Mouse (Mus musculus) liver, adult 2 months (tissue): ENCODE measurements around the gene Gata5. TPM values are rescaled to one million over a fixed set of nuclear protein-coding genes. Genes with fewer than 3 reads are reported as not detected.

Experiments used
- DNase-seq: peaks from one replicate; pipeline ENCODE4 v3.0.0-alpha.2; 2011; ENCODE audit warnings: low read depth, low spot score; ENCODE audit errors: extremely low read depth
- H3K27ac ChIP-seq: fragments of 200-500 bp; replicated peaks from 2 replicates; pipeline ENCODE4 v1.5.1; 2012; ENCODE audit warnings: low read depth, mild to moderate bottlenecking, control low read depth, inconsistent platforms, low read length; ENCODE audit not compliant: insufficient read depth
- H3K27me3 ChIP-seq: fragments of 200-500 bp; 2 replicates; pipeline ENCODE4 v1.6.1; 2012; ENCODE audit warnings: mild to moderate bottlenecking, moderate library complexity, low read length, inconsistent platforms; ENCODE audit not compliant: control insufficient read depth, insufficient read depth
- H3K36me3 ChIP-seq: fragments of 200-500 bp; 2 replicates; pipeline ENCODE4 v1.6.1; 2012; ENCODE audit warnings: low read length, inconsistent platforms; ENCODE audit not compliant: control insufficient read depth, insufficient read depth
- H3K4me1 ChIP-seq: fragments of 200-500 bp; 2 replicates; pipeline ENCODE4 v1.6.1; 2011; ENCODE audit warnings: low read length; ENCODE audit not compliant: control insufficient read depth, insufficient read depth
- H3K4me3 ChIP-seq: fragments of 200-500 bp; 2 replicates; pipeline ENCODE4 v1.5.1; 2011; ENCODE audit warnings: low read depth, mild to moderate bottlenecking, control low read depth, low read length, moderate library complexity; ENCODE audit not compliant: insufficient read depth
- H3K79me2 ChIP-seq: fragments of 200-500 bp; 2 replicates; pipeline ENCODE4 v1.6.1; 2012; ENCODE audit warnings: inconsistent platforms, mild to moderate bottlenecking, low read length, moderate library complexity; ENCODE audit not compliant: control insufficient read depth, insufficient read depth
- H3K9ac ChIP-seq: fragments of 200-500 bp; 2 replicates; pipeline ENCODE4 v1.6.1; 2012; ENCODE audit warnings: low read depth, mild to moderate bottlenecking, control low read depth, inconsistent platforms, low read length
- CTCF ChIP-seq: fragments of 200-500 bp; IDR thresholded peaks from 2 replicates; pipeline ENCODE4 v1.5.1; 2011; ENCODE audit warnings: low read depth, low read length, control low read depth
- POLR2A ChIP-seq: fragments of 200-500 bp; IDR thresholded peaks from 2 replicates; pipeline ENCODE4 v1.6.1; 2011; ENCODE audit warnings: low read length, control low read depth; ENCODE audit not compliant: insufficient read depth; ENCODE audit errors: extremely low read depth
- WGBS: fragments of 180-500 bp; shearing (Covaris S2); methylation state at CpG from one replicate; pipeline ENCODE4 v1.1.7; 2018; 5-methylcytosine and 5-hydroxymethylcytosine counted together
- polyA plus RNA-seq: library from polyadenylated mRNA; depleted of rRNA; stranded (reverse); fragments of >200 nt; gene quantifications from 2 replicates; pipeline ENCODE4 v1.2.3, GENCODE M21; 2012; rRNA removed
- total RNA-seq: library from RNA; depleted of rRNA; stranded (reverse); fragments of >200 nt; gene quantifications from 2 replicates; pipeline ENCODE4 v1.2.3, GENCODE M21; 2014; rRNA removed

Gene Gata5
- total RNA-seq: 0.09 TPM in 1 of 2 replicates, not detected in the other
- polyA plus RNA-seq: 0.09 and 0.16 TPM in 2 replicates

DNA sequence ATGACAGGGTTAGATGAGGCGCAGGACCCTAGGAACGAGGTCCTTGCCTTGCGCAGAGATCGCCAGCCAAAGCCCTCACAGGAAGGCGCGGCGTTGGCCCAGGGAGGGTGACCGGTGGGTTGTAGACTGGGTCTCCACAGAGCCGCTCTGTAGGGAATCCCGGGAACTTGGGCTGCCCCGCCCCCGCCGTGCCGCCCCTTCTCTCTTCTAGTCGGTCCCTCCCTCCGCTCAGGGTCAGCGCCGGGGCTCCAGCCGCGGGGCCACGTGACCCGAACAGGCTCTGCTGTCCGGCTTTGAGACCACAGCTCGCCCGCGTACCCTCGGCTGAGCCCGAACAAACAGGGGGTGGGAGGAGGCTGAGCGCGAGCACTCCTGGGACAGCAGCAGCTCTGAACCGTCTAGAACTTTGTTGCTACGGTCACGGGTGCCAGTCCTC, at the start of gene Gata5:
Gene Gata5, minus strand, starts transcription at position 149 of the 436 bp plus-strand sequence.
- Histone ChIP-seq H3K27ac (no peak within 1 kb of the TSS), H3K36me3 (no peaks in the 10 kb centered on the region), H3K9ac (peak within 1 kb of the TSS; percentile 47), H3K27me3 (peaks cover 18% of the 10 kb centered on the region), H3K4me1 (peaks cover 2% of the 10 kb centered on the region; the same call in 1 of the 2 replicates), H3K79me2 (no peaks in the 10 kb centered on the region), H3K4me3 (peak within 1 kb of the TSS; percentile 47; the same call in 1 of the 2 replicates)
- DNase-seq: no peak
- 1% methylated on average over 33 of the region's 33 CpGs for WGBS
- TF ChIP-seq CTCF (no peak), POLR2A (no peak)

DNA sequence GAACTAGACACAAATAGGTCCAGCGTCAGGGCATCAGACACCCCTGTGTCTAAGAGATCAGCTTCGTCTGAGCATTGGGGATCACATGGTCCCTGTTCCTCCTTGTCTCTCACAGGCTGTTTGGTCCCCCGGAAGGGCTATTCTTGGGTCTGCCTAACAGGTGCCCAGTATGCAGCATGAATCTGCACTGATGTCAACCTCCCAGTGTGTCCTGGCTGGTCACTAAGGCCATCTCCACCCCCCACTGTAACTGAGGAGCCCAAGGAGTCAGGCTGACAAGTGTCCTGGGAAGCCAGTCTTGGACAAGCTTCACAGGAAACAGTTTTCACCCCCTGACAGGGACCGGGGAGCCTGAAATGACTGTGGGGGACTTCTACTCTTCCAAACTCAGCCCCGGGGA, 42.2 kb upstream of the Gata5 start:
- 80% methylated on average over 5 of the region's 5 CpGs for WGBS

GRCm38 (mm10) chr2:180373256-180373655, 38.8 kb upstream of the Gata5 start:
- no peaks in the 10 kb centered on the region for H3K79me2 ChIP-seq
- H3K27me3 ChIP-seq: no peaks in the 10 kb centered on the region
- 65% methylated on average over 10 of the region's 10 CpGs for WGBS
- H3K27ac ChIP-seq: no peak overlapping the region
- no peaks in the 10 kb centered on the region for H3K4me1 ChIP-seq
- DNase-seq: no peak
- H3K9ac ChIP-seq: no peak overlapping the region
- H3K4me3 ChIP-seq: no peak overlapping the region
- no peak for TF ChIP-seq POLR2A
- no peak for TF ChIP-seq CTCF
- H3K36me3 ChIP-seq: no peaks in the 10 kb centered on the region

More for the DNA sequence above, 42.2 kb upstream of the Gata5 start:
- Histone ChIP-seq H3K4me3 (no peak overlapping the region), H3K4me1 (no peaks in the 10 kb centered on the region), H3K79me2 (no peaks in the 10 kb centered on the region), H3K27me3 (no peaks in the 10 kb centered on the region), H3K9ac (no peak overlapping the region), H3K36me3 (no peaks in the 10 kb centered on the region), H3K27ac (no peak overlapping the region)
- DNase-seq: no peak
- TF ChIP-seq CTCF (no peak), POLR2A (no peak)

DNA sequence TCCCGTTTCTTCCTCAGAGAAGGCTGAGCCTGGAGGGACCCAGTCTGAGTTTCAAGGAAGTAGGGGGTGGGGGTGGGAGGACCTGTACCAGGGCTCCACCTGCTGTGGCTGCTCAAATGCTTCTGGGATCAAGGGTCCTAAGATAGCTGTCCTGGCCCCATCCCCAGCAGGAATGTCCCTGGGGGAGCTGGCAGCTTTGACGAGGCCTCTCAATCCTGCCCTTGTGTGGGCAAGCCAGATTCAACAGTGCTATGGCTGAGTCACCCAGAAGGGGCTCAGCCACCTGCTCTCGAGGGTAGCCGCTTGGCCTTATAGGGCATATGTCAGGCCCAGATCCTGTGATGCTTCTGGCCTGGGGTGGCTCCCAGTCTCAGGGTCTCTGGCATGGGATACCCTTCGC, 33.9 kb upstream of the Gata5 start:
- Histone ChIP-seq H3K4me1 (no peaks in the 10 kb centered on the region), H3K27ac (no peak overlapping the region), H3K9ac (no peak overlapping the region), H3K4me3 (no peak overlapping the region), H3K79me2 (no peaks in the 10 kb centered on the region), H3K27me3 (no peaks in the 10 kb centered on the region), H3K36me3 (no peaks in the 10 kb centered on the region)
- TF ChIP-seq CTCF (no peak), POLR2A (no peak)
- 72% methylated on average over 5 of the region's 5 CpGs for WGBS
- no peak for DNase-seq

GRCm38 (mm10) chr2:180367350-180367749, 32.9 kb upstream of the Gata5 start:
- TF ChIP-seq CTCF: no peak
- TF ChIP-seq POLR2A: no peak
- H3K27ac ChIP-seq: no peak overlapping the region
- no peak overlapping the region for H3K4me3 ChIP-seq
- H3K27me3 ChIP-seq: no peaks in the 10 kb centered on the region
- no peak overlapping the region for H3K9ac ChIP-seq
- no peaks in the 10 kb centered on the region for H3K4me1 ChIP-seq
- H3K79me2 ChIP-seq: no peaks in the 10 kb centered on the region
- WGBS: 77% methylated on average over 4 of the region's 4 CpGs
- H3K36me3 ChIP-seq: no peaks in the 10 kb centered on the region
- no peak for DNase-seq

- H3K9ac ChIP-seq: no peak overlapping the region
- H3K27me3 ChIP-seq: no peaks in the 10 kb centered on the region
- H3K79me2 ChIP-seq: no peaks in the 10 kb centered on the region
- H3K4me3 ChIP-seq: no peak overlapping the region
- 80% methylated on average over 3 of the region's 3 CpGs for WGBS
- no peaks in the 10 kb centered on the region for H3K36me3 ChIP-seq
- DNase-seq: no peak
- no peak for TF ChIP-seq POLR2A
- TF ChIP-seq CTCF: no peak
- H3K27ac ChIP-seq: no peak overlapping the region
- no peaks in the 10 kb centered on the region for H3K4me1 ChIP-seq
Measured at GRCm38 (mm10) chr2:180363434-180363720, 28.9 kb upstream of the Gata5 start.
